Mouse (Mus musculus): ENCODE data around the gene Ntrk3. TPM values are rescaled to one million over a fixed set of nuclear protein-coding genes. Genes with fewer than 3 reads are reported as not detected.
A peak's percentile ranks its signal among the peaks of the same experiment; 100 is the strongest.

Ntrk3 gene
- polyA plus RNA-seq, 1 experiment from 2014 or later, result 0.64 TPM

DNA sequence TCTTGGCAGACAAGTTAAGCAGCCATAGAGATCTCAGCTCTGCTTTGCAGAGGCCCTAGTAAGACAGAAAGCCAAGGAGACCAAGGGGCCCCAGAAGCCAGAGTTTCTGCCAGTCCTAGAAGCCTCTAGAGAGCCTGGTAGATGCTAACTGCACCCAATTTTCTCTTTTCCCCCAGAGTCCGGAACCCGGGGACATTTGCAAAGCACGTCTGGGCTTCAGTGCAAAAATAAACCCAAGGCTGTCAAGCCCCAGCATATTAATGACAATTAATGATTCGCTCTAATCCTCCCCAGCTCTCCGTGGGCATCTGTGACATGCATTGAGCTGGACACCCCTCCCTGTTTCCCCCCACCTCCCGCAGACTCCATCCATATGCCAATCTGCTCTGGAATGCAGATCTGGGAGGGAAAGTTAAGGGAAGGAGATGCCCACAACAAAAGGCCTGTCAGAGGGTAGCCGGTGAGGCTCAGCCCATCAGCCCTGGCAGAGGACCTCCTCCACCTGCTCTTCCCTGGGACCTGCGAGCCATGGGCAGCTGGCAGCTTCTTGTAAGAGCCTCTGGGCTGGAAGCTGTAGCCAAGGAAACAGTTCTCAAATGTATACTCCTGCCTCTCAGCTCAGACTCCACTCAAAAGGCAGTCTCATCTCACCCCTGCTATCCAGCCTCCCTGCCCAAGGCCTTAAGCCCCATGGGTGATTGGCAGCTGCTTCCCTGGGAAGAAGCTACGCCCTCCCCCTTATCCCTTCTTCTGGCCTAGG, 117.8 kb downstream of the Ntrk3 start:
- no peaks in the 10 kb centered on the region for H3K36me3 ChIP-seq
- ATAC-seq (ENCODE audit: insufficient number of reproducible peaks, insufficient read depth, low FRiP score, low TSS enrichment, low read depth), result no peak
- WGBS, result 51% methylated on average over 9 of the region's 9 CpGs

DNA sequence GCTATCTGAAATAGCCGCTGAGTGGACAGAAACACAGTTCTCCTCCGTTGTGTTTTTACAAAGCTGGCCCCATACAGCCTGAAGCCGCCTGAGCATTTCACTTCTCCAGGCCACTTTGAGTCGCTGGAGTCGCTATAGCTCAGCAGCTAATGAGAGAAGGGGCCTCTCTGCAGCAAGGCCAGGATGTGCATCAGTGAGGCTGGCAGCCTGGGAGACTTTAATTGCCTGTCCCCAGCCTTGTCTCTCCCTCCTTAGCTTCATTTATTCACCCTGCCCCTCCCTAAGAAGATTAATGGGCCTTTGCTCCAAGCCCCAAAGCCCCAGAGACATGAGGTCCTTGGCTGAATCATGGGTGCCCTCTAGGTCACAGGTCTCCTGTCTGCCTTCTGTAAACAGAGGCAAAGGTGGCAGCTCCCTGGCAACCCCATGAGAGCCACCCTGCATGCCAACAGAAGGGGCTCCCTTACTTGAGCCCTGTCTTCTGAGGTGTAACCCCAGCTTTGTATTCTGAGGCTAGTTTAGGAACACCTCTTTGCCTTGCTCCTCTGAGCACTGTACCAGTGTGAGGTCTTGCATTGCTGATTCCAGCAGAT, 132.2 kb downstream of the Ntrk3 start:
- Histone ChIP-seq H3K9me3 (no peaks in the 10 kb centered on the region), H3K27ac (no peak overlapping the region), H3K36me3 (no peaks in the 10 kb centered on the region), H3K4me3 (replicated peaks) (no peak overlapping the region), H3K9ac (replicated peaks) (no peak overlapping the region), H3K27me3 (peaks cover 19% of the 10 kb centered on the region), H3K4me1 (replicated peaks) (peaks cover 5% of the 10 kb centered on the region; the same call in 1 of the 2 replicates), H3K4me2 (no peak overlapping the region)
- ATAC-seq (ENCODE audit: insufficient number of reproducible peaks, insufficient read depth, low FRiP score, low TSS enrichment, low read depth), result no peak
- WGBS, result 21% methylated on average over 5 of the region's 5 CpGs

More for the DNA sequence above, 117.8 kb downstream of the Ntrk3 start:
- Histone ChIP-seq H3K27me3 (0 out of 2 replicates have a peak, but pooled peaks cover 6% of the 10 kb centered on the region), H3K9me3 (no peaks in the 10 kb centered on the region), H3K4me3 (replicated peaks) (no peak overlapping the region), H3K9ac (replicated peaks) (no peak overlapping the region), H3K27ac (no peak overlapping the region), H3K4me2 (no peak overlapping the region), H3K4me1 (replicated peaks) (no peaks in the 10 kb centered on the region)

DNA sequence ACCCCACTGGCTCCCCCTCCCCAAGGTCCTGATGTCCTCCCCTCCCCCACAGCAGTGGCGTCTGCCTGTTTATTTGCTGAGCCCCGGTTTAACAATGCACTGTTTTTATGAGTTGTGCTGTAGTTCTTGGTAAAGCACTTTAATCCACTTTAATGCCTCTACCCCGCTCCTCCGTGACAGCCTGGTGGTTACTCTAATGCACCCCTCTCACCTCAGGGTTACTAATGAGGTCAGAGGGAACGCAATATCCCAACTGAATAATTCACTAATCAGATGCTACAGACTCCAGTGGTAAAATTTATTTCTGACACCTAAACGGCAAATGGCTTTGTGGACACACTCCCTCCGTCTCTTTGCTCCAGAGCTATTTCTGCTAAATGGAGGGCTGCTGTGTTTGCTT, 133.9 kb downstream of the Ntrk3 start:
- H3K4me1 ChIP-seq (replicated peaks), result peaks cover 5% of the 10 kb centered on the region; the same call in 1 of the 2 replicates
- H3K27me3 ChIP-seq, result peaks cover 34% of the 10 kb centered on the region
- no peaks in the 10 kb centered on the region for H3K9me3 ChIP-seq
- H3K4me2 ChIP-seq, result no peak overlapping the region
- no peaks in the 10 kb centered on the region for H3K36me3 ChIP-seq
- WGBS, result 9% methylated on average over 7 of the region's 7 CpGs
- ATAC-seq (ENCODE audit: insufficient number of reproducible peaks, insufficient read depth, low FRiP score, low TSS enrichment, low read depth), result no peak
- H3K4me3 ChIP-seq (replicated peaks), result no peak overlapping the region
- H3K9ac ChIP-seq (replicated peaks), result no peak overlapping the region
- H3K27ac ChIP-seq, result no peak overlapping the region

DNA sequence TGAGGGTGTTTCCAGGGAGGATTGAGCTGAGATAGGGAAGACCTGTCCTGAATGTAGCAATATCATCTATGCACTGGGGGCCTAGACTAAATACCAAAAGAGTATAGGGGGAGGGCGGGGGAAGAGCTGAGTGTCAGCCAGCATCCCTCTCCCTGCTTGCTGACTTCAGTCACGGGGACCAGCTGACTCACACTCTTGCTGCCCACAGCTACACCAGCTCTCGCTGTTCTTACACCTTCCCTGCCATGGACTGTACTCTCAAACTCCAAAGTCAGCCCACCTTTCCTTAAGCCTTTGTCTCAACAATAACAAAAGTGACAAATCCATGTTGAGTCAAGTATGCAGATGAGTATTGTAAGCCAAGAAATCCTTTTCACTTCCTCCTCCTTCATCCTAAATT, 136.0 kb downstream of the Ntrk3 start:
- Histone ChIP-seq H3K27ac (no peak overlapping the region), H3K4me1 (replicated peaks) (peaks cover 11% of the 10 kb centered on the region; the same call in 1 of the 2 replicates), H3K9me3 (no peaks in the 10 kb centered on the region), H3K27me3 (peaks cover 54% of the 10 kb centered on the region), H3K4me2 (no peak overlapping the region), H3K36me3 (no peaks in the 10 kb centered on the region), H3K9ac (replicated peaks) (no peak overlapping the region), H3K4me3 (replicated peaks) (no peak overlapping the region)
- ATAC-seq (ENCODE audit: insufficient number of reproducible peaks, insufficient read depth, low FRiP score, low TSS enrichment, low read depth), result no peak
- WGBS, result 70% methylated on average over 3 of the region's 3 CpGs

DNA sequence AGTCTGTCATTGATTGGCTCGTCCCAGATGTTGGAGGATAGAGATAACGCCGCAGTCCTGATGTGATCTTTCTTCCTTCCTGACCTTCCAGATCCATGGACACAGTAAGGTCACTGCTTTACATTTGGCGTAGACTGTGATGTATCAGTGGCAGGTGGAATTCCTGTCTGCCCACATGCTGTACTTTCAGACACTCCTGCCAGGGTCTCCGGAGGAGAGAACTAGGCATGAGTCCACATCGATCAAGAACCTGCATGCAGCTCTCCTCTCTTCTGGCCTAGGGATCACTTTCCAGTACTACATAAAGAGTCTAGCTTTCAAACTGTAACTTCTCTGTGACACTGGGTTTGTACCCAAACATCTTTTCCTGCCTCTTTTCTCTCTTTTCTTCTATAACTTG, 136.9 kb downstream of the Ntrk3 start:
- Histone ChIP-seq H3K27ac (no peak overlapping the region), H3K9me3 (no peaks in the 10 kb centered on the region), H3K27me3 (peaks cover 62% of the 10 kb centered on the region), H3K9ac (replicated peaks) (no peak overlapping the region), H3K4me1 (replicated peaks) (peaks cover 11% of the 10 kb centered on the region; the same call in 1 of the 2 replicates), H3K36me3 (no peaks in the 10 kb centered on the region), H3K4me2 (no peak overlapping the region), H3K4me3 (replicated peaks) (no peak overlapping the region)
- 89% methylated on average over 6 of the region's 6 CpGs for WGBS
- no peak for ATAC-seq (ENCODE audit: insufficient number of reproducible peaks, insufficient read depth, low FRiP score, low TSS enrichment, low read depth)

DNA sequence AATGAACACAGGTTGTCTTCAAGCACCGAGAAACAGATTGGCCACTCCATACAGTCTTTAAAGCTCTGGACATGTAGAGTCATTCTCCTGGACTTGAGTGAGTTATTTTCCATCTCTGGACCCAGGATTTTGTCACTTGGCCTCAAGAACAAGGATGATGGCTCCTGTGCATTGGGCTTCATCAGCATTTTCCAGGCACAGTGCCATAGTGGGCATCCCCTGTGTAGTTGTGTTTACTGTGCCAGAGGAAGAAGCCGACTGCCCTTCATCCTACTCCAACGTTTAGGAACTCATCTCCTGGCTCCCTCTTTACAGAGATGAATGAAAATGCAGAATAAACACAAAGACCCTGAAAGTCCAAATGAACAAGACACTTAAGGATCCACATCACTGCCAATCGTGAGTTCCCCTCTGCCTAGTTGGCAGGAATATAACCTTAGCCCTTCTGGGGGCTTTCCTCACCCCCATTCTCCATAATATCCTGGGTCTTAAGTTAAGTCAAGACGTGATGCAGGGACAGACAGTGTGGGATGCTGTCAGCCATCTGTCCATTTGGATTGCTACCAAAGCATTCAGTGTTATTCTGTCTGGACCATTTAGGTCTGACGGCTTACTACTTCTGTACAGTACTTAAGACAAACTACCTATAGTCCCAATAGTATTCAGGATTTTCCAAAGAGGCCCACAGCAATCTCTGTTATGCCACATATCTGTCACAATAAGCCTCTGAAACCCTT, 137.7 kb downstream of the Ntrk3 start:
- H3K4me3 ChIP-seq (replicated peaks), result no peak overlapping the region
- H3K27me3 ChIP-seq, result peaks cover 55% of the 10 kb centered on the region
- 84% methylated on average over 6 of the region's 6 CpGs for WGBS
- H3K9me3 ChIP-seq, result no peaks in the 10 kb centered on the region
- no peak overlapping the region for H3K27ac ChIP-seq
- ATAC-seq (ENCODE audit: insufficient number of reproducible peaks, insufficient read depth, low FRiP score, low TSS enrichment, low read depth), result no peak
- H3K4me1 ChIP-seq (replicated peaks), result peaks cover 11% of the 10 kb centered on the region; the same call in 1 of the 2 replicates
- H3K4me2 ChIP-seq, result no peak overlapping the region
- H3K9ac ChIP-seq (replicated peaks), result no peak overlapping the region
- no peaks in the 10 kb centered on the region for H3K36me3 ChIP-seq

DNA sequence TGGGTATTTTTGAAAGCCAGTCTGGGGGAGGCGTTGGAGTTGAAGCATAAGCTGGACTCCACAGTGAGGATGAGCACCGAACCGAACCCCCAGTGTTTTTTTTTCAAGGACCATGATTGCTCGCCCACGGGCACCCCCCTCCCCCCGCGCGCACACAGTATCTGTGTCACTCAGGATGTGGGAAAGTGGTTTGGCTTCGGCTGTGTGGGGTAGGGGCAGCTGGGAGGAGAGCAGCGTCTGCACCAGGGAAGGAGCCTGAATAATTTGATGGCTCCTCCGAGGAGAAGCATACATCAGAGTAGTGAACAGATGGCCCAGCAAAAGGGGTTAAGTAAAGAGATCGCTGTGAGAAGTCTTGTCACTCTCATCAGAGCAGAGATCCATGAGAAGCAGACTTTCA, 139.7 kb downstream of the Ntrk3 start:
- H3K4me3 ChIP-seq (replicated peaks), result no peak overlapping the region
- no peak overlapping the region for H3K27ac ChIP-seq
- 33% methylated on average over 12 of the region's 12 CpGs for WGBS
- H3K36me3 ChIP-seq, result no peaks in the 10 kb centered on the region
- H3K9ac ChIP-seq (replicated peaks), result no peak overlapping the region
- no peak for ATAC-seq (ENCODE audit: insufficient number of reproducible peaks, insufficient read depth, low FRiP score, low TSS enrichment, low read depth)
- H3K27me3 ChIP-seq, result peaks cover 51% of the 10 kb centered on the region
- H3K4me1 ChIP-seq (replicated peaks), result peaks cover 5% of the 10 kb centered on the region; the same call in 1 of the 2 replicates
- H3K9me3 ChIP-seq, result no peaks in the 10 kb centered on the region
- H3K4me2 ChIP-seq, result no peak overlapping the region

DNA sequence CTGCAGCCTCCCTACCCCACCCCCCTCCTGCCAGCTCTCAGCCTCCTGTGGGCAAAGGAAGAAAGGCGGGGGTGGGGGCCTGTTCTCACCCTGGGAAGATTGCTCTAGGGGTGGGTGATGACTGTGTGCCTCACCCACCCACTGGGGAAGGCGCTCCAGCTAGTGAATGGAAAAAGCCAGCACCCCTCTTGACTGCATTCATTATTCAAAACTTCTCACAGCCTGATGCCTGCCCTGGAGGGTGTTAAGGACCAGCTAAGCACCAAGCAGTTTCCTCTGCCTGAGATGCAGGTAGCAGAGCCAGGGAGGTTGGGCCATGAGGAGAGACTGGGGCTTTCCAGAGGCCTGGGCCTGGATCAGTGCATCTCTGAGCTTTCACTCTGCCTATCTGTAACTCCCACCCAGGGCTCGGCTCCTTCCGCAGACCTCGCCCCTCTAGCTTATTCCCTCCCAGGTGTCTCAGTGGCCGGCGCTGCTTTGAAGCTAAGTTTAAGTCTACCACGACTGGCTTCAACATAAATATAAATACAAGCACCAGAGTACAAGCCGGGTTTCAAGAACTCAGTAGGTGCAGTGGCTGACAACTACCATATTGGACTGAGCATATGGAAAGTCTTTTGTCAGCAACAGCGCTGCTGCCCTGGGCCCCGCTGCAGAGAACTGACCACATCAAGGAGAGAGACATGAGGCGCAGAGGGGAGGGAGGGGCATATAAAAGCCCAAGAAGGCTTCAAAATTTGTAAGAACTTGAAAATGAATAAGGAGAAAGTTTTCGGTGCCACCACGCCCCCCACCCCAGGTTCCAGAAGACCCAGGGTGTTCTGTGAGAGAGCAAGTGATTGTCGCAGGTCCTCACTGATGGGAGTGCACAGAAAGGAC, 140.3 kb downstream of the Ntrk3 start:
- no peaks in the 10 kb centered on the region for H3K36me3 ChIP-seq
- peaks cover 50% of the 10 kb centered on the region for H3K27me3 ChIP-seq
- peaks cover 5% of the 10 kb centered on the region; the same call in 1 of the 2 replicates for H3K4me1 ChIP-seq (replicated peaks)
- 18% methylated on average over 15 of the region's 15 CpGs for WGBS
- ATAC-seq (ENCODE audit: insufficient number of reproducible peaks, insufficient read depth, low FRiP score, low TSS enrichment, low read depth), result no peak
- H3K9me3 ChIP-seq, result no peaks in the 10 kb centered on the region
- no peak overlapping the region for H3K4me3 ChIP-seq (replicated peaks)
- no peak overlapping the region for H3K4me2 ChIP-seq
- no peak overlapping the region for H3K9ac ChIP-seq (replicated peaks)
- H3K27ac ChIP-seq, result no peak overlapping the region

DNA sequence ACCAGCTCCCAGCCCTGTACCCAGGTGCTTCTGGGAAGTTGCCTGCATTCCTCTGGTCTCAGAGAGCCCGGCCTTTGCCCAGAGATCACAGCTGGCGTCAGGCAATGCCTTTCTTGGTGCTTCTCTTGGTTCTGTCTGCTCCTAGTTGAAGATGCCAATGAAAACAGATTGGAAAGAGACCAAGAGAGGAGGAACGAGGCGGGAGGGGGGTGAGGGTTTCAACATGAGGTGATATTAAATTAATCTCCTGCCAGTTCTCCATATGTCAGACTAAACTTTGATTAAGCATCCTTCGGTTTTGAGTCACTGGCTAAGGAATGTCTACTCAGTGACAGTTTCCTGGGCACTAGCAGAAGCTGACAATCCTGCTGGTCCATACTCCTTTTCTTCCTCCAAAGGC, 141.3 kb downstream of the Ntrk3 start:
- H3K4me3 ChIP-seq (replicated peaks), result no peak overlapping the region
- H3K4me2 ChIP-seq, result no peak overlapping the region
- peaks cover 5% of the 10 kb centered on the region; the same call in 1 of the 2 replicates for H3K4me1 ChIP-seq (replicated peaks)
- WGBS, result 55% methylated on average over 5 of the region's 5 CpGs
- H3K9me3 ChIP-seq, result no peaks in the 10 kb centered on the region
- H3K27me3 ChIP-seq, result peaks cover 51% of the 10 kb centered on the region
- no peak overlapping the region for H3K27ac ChIP-seq
- H3K9ac ChIP-seq (replicated peaks), result no peak overlapping the region
- H3K36me3 ChIP-seq, result no peaks in the 10 kb centered on the region
- no peak for ATAC-seq (ENCODE audit: insufficient number of reproducible peaks, insufficient read depth, low FRiP score, low TSS enrichment, low read depth)

DNA sequence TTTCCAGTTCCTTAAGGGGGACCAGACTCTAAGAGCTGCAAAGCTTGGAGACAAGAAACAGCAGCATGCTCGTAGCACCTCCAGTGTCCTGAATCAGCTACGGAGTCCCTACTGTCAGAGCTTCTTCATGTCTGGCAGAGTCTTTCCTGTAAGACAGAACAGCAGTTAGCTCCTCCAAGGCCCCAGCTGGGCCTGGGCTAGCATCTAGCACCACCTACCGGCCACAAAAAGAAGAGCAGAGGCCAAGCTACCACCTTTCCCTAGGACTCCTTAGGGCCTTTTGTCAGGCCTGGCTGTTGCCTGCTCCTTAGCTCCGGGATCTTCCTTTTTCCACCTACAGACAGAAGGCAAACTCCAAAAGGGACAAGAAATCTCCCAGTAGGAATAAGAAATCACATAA, 141.9 kb downstream of the Ntrk3 start:
- H3K9me3 ChIP-seq, result no peaks in the 10 kb centered on the region
- H3K4me3 ChIP-seq (replicated peaks), result no peak overlapping the region
- no peak overlapping the region for H3K4me2 ChIP-seq
- H3K27ac ChIP-seq, result no peak overlapping the region
- no peaks in the 10 kb centered on the region for H3K36me3 ChIP-seq
- no peak overlapping the region for H3K9ac ChIP-seq (replicated peaks)
- H3K4me1 ChIP-seq (replicated peaks), result peaks cover 5% of the 10 kb centered on the region; the same call in 1 of the 2 replicates
- peaks cover 51% of the 10 kb centered on the region for H3K27me3 ChIP-seq
- 0 out of 2 replicates have a peak, but pooled peaks have one; percentile 71 for ATAC-seq (ENCODE audit: insufficient number of reproducible peaks, insufficient read depth, low FRiP score, low TSS enrichment, low read depth)
- 10% methylated on average over 4 of the region's 4 CpGs for WGBS
